Mouse (Mus musculus): Measurements from ENCODE around the gene Apbb2. TPM values are rescaled to one million over a fixed set of nuclear protein-coding genes. Genes with fewer than 3 reads are reported as not detected.

Apbb2 gene
- 0.34 TPM in 1 of 2 replicates, not detected in the other for polyA plus RNA-seq (2012; ENCODE audit: insufficient read depth, low replicate concordance)

DNA sequence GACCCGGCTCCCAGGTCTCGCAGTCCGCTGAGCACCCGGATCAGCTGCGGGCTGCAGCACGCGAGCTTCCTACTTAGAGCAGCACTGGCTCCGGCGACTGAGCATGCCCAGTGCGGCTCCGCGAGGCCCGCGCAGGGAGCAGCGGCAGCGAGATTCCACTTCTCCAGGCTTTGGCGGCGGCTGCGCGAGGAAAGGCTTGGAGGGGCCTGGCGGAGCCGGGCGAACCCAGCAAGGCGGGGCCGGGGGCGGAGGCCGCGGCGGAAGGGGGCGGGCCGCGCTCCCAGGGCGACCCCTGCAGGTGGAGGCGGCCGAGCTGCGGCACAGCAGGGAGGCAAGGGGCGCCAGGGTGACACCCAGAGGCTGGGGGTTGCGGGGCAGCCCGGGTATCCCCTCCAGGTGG, at the start of gene Apbb2:
Apbb2 (minus strand) TSS at position 188 of the 400 bp plus-strand sequence.
- peak within 1 kb of the TSS; percentile 89 for H3K4me3 ChIP-seq (replicated peaks)
- no peaks in the 10 kb centered on the region for H3K36me3 ChIP-seq (replicated peaks; ENCODE audit: low read length)
- TF ChIP-seq FLI1 (IDR thresholded peaks at IDR 0.05; ENCODE audit: low read length) (no peak), GATA1 (IDR thresholded peaks at IDR 0.05; ENCODE audit: borderline replicate concordance, low read length) (no peak)
- H3K27me3 ChIP-seq (replicated peaks): peaks cover 81% of the 10 kb centered on the region
- peaks cover 21% of the 10 kb centered on the region for H3K4me1 ChIP-seq
- peaks cover 10% of the 10 kb centered on the region for H3K9me3 ChIP-seq

DNA sequence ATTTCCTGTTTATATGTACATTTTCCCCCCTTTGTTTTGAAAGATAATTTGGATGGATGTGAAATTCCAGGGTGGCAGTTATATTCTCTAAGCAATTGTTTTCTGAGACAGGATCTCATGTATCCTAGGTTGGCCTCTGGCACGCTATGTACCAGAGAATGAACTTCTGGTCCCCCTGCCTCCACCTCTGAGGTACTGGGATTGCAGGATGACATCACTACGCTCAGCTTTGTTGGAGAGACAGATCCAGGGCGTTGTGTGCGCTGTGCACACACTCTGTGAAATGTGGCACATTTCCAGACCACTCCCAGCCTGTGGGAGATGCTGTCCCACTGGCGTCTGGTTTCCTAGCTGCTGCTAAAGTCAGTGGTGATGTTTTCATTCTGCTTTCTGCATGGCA, 35.6 kb upstream of the Apbb2 start:
- H3K9me3 ChIP-seq: no peaks in the 10 kb centered on the region
- H3K36me3 ChIP-seq (replicated peaks; ENCODE audit: low read length): no peaks in the 10 kb centered on the region
- no peaks in the 10 kb centered on the region for H3K27me3 ChIP-seq (replicated peaks)
- no peak overlapping the region for H3K4me3 ChIP-seq (replicated peaks)
- TF ChIP-seq GATA1 (IDR thresholded peaks at IDR 0.05; ENCODE audit: borderline replicate concordance, low read length) (no peak), FLI1 (IDR thresholded peaks at IDR 0.05; ENCODE audit: low read length) (no peak)
- H3K4me1 ChIP-seq: no peaks in the 10 kb centered on the region

DNA sequence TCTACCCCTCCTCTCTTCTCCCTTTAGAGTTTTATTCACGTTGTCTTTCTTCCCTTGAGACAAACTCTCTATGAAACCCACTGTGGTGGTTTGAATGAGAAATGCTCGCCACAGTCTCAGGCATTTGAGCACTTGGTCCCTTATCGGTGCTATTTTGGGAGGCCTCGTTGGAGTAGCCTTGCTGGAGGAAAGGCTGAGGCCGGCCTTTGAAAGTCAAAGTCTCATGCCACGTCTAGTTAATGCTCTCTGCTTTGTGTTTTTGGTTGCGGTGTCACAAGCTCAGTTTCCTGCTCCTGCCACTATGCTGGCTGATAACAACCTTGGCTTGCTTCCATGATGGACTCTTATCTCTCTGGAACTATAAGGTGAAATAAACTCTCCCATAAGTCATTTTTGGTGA, 28.9 kb upstream of the Apbb2 start:
- H3K4me3 ChIP-seq (replicated peaks): no peak overlapping the region
- no peak for TF ChIP-seq GATA1 (IDR thresholded peaks at IDR 0.05; ENCODE audit: borderline replicate concordance, low read length)
- TF ChIP-seq FLI1 (IDR thresholded peaks at IDR 0.05; ENCODE audit: low read length): no peak
- peaks cover 4% of the 10 kb centered on the region; the same call in 1 of the 2 replicates for H3K9me3 ChIP-seq
- no peaks in the 10 kb centered on the region for H3K36me3 ChIP-seq (replicated peaks; ENCODE audit: low read length)
- no peaks in the 10 kb centered on the region for H3K4me1 ChIP-seq
- no peaks in the 10 kb centered on the region for H3K27me3 ChIP-seq (replicated peaks)

DNA sequence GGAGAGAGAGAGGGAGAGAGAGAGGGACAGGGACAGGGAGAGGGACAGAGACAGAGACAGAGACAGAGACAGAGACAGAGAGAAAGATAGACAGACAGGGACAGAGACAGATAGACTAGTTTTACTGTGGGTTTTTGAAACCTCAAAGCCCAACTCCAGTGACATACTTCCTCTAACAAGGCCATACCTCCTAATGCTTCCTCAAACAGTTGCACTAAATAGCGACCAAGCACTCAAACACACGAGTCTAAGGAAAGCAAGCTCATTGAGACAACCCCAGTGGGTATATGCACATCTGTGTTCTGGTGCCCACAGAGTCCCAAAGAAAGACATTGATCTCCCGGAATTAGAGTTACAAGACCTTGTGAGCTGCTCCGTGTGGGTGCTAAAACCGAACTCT, 24.7 kb upstream of the Apbb2 start:
- no peaks in the 10 kb centered on the region for H3K4me1 ChIP-seq
- H3K4me3 ChIP-seq (replicated peaks): no peak overlapping the region
- no peaks in the 10 kb centered on the region for H3K27me3 ChIP-seq (replicated peaks)
- TF ChIP-seq GATA1 (IDR thresholded peaks at IDR 0.05; ENCODE audit: borderline replicate concordance, low read length): no peak
- TF ChIP-seq FLI1 (IDR thresholded peaks at IDR 0.05; ENCODE audit: low read length): no peak
- H3K9me3 ChIP-seq: peaks cover 18% of the 10 kb centered on the region
- H3K36me3 ChIP-seq (replicated peaks; ENCODE audit: low read length): no peaks in the 10 kb centered on the region

DNA sequence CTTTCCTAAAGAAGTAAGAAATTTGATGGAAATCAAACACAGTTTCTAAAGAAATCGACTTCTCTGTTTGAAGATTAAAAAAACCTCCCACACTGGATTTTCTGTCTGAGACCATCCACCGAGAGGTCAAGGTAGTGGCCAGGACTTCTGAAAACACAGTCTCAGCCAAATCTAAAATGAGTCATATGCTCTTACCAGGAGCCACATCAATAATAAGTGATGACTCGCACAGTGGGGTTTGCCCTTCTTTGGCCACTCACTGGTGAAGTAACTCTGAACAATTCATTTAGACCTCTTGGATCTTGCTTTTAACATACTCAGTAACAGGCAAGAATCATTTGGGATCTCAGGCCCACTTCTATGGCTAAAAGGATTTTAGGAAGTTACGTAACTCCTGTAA, 23.6 kb upstream of the Apbb2 start:
- no peaks in the 10 kb centered on the region for H3K27me3 ChIP-seq (replicated peaks)
- H3K4me3 ChIP-seq (replicated peaks): no peak overlapping the region
- H3K4me1 ChIP-seq: no peaks in the 10 kb centered on the region
- no peaks in the 10 kb centered on the region for H3K36me3 ChIP-seq (replicated peaks; ENCODE audit: low read length)
- H3K9me3 ChIP-seq: peaks cover 23% of the 10 kb centered on the region
- TF ChIP-seq FLI1 (IDR thresholded peaks at IDR 0.05; ENCODE audit: low read length) (no peak), GATA1 (IDR thresholded peaks at IDR 0.05; ENCODE audit: borderline replicate concordance, low read length) (no peak)

DNA sequence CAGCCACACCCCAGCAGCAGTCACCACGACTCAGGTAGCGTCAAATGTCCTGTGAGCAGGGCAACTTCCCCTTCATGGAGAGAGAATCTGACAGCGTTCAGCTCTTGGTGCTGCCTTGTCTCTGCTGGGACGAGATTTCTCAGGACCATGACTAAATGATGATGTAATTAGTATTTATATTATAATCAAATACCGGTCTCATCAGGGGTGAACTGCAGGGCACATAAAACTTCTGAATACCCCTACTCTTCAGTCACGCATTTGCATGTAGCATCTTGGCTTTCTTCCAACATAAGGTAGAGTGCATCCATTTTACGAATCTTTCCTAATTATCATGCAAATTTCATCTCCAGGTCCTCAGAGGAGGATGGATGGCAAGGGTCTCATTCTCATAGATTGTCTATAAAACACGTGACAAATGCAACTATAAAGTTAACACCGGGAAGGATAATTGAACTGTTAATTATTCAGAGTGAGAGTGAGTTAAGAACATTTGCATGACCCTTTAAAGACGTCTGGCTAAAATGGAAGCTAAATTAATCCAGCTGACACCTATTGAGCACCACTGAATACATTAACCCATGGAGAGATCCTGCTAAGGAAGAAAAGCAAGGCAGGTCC, 17.0 kb upstream of the Apbb2 start:
- Histone ChIP-seq H3K36me3 (replicated peaks; ENCODE audit: low read length) (no peaks in the 10 kb centered on the region), H3K4me3 (replicated peaks) (no peak overlapping the region), H3K4me1 (no peaks in the 10 kb centered on the region), H3K27me3 (replicated peaks) (no peaks in the 10 kb centered on the region), H3K9me3 (peaks cover 10% of the 10 kb centered on the region; the same call in 1 of the 2 replicates)
- TF ChIP-seq FLI1 (IDR thresholded peaks at IDR 0.05; ENCODE audit: low read length) (no peak), GATA1 (IDR thresholded peaks at IDR 0.05; ENCODE audit: borderline replicate concordance, low read length) (no peak)

DNA sequence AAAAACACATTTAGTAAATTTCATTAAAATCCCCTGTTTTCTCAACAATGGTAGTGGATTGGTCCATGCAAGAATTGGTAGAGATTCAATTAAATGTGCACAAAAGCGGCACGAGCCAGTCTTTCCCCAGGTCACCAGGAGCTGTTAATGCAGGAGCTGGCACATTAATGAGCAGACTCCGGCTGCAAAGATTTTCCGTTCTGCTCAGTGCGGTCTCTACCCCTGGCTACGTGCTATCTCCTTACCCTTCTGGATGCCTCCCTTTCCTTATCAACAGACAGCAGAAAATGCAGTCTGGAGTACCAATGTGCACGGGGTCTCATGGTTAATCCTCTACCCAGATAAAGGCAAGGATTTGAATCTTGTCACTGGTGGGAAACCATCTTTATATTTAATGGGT, 9.2 kb upstream of the Apbb2 start:
- TF ChIP-seq GATA1 (IDR thresholded peaks at IDR 0.05; ENCODE audit: borderline replicate concordance, low read length) (no peak), FLI1 (IDR thresholded peaks at IDR 0.05; ENCODE audit: low read length) (no peak)
- 0 out of 2 replicates have a peak, but pooled peaks cover 9% of the 10 kb centered on the region for H3K9me3 ChIP-seq
- H3K4me3 ChIP-seq (replicated peaks): no peak overlapping the region
- no peaks in the 10 kb centered on the region for H3K4me1 ChIP-seq
- H3K27me3 ChIP-seq (replicated peaks): peaks cover 3% of the 10 kb centered on the region
- H3K36me3 ChIP-seq (replicated peaks; ENCODE audit: low read length): no peaks in the 10 kb centered on the region

DNA sequence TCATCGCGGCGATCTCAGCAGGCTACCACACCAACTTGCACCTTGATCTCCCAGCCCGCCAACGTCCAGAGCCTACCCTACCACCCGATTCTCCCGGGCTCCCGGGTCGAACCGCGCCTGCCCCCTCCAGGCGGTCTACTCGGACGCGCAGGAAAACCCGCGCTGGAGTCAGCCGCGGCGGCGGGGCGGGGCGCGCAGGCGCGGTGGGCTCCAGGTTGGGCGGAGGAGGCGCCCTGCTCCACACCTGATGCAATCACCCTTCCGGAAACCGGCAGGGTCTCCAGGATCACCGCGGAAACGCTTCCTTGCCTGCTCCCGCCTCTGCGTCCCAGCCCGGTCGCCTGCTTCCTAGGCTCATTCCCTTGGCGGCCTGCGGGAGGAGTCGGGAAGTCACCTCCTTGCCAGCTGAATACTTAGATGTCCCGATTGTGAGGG, 1.6 kb upstream of the Apbb2 start:
- TF ChIP-seq GATA1 (IDR thresholded peaks at IDR 0.05; ENCODE audit: borderline replicate concordance, low read length) (no peak), FLI1 (IDR thresholded peaks at IDR 0.05; ENCODE audit: low read length) (no peak)
- Histone ChIP-seq H3K9me3 (peaks cover 13% of the 10 kb centered on the region), H3K4me3 (replicated peaks) (peak overlapping the region; percentile 38)

DNA sequence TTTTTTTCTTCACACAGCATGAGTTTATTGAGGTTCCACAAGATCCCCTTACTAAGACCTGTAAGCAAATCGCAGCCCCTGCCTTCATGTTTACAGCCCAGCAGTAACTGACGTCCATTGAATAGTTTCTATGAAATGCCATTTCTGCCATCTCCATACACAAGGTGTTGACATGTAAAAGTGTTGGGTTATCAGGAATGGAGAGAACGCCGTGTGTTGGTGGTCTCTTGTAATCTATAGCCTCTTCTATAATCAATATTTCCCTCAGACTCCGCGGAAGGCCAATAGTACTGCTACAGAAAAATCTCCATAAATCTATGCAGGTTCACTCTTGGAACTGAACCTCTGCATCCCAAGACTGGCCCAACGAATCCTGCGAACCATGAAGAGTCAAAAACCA, 1.1 kb upstream of the Apbb2 start:
- Histone ChIP-seq H3K4me3 (replicated peaks) (no peak overlapping the region), H3K4me1 (peaks cover 21% of the 10 kb centered on the region), H3K36me3 (replicated peaks; ENCODE audit: low read length) (no peaks in the 10 kb centered on the region), H3K9me3 (peaks cover 13% of the 10 kb centered on the region), H3K27me3 (replicated peaks) (peaks cover 71% of the 10 kb centered on the region)
- TF ChIP-seq FLI1 (IDR thresholded peaks at IDR 0.05; ENCODE audit: low read length): no peak
- TF ChIP-seq GATA1 (IDR thresholded peaks at IDR 0.05; ENCODE audit: borderline replicate concordance, low read length): no peak

More for the DNA sequence above, 1.6 kb upstream of the Apbb2 start:
- Histone ChIP-seq H3K4me1 (peaks cover 21% of the 10 kb centered on the region), H3K27me3 (replicated peaks) (peaks cover 66% of the 10 kb centered on the region), H3K36me3 (replicated peaks; ENCODE audit: low read length) (no peaks in the 10 kb centered on the region)

DNA sequence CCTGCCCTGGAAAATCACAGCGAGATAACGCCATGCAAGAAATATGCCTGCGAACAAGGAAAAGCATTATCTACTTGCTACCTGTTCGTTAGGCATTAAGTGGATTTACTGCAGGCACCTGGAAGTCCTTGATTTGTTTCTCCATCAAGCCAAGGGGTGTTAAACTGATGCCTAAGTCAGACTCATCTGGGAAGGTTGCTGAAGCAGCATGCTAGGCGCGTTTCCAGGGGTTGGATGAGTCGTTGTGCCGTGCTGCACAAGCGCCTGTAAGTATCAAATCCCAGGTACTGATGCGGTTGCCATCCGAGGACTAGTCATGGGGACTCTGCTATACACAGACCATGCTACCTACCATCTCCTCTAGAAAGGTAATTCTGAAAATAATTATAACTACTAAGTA, 611 bp upstream of the Apbb2 start:
- Histone ChIP-seq H3K27me3 (replicated peaks) (peaks cover 75% of the 10 kb centered on the region), H3K36me3 (replicated peaks; ENCODE audit: low read length) (no peaks in the 10 kb centered on the region), H3K4me3 (replicated peaks) (no peak overlapping the region), H3K4me1 (peaks cover 21% of the 10 kb centered on the region), H3K9me3 (peaks cover 10% of the 10 kb centered on the region)
- TF ChIP-seq GATA1 (IDR thresholded peaks at IDR 0.05; ENCODE audit: borderline replicate concordance, low read length) (no peak), FLI1 (IDR thresholded peaks at IDR 0.05; ENCODE audit: low read length) (no peak)
